Mouse (Mus musculus) adrenal gland, adult 2 months (tissue): ENCODE data around the gene Vwf. TPM values are rescaled to one million over a fixed set of nuclear protein-coding genes. Genes with fewer than 3 reads are reported as not detected.

Experiments used
- polyA plus RNA-seq: library from polyadenylated mRNA; depleted of rRNA; stranded (reverse); fragments of >200 nt; gene quantifications from 2 replicates; pipeline ENCODE4 v1.2.3, GENCODE M21; 2012; rRNA removed
- total RNA-seq, 2 experiments: library from RNA; stranded (reverse); gene quantifications; 2 replicates each; pipeline ENCODE4 v1.2.3; 2021

The Vwf gene
- total and polyA plus RNA-seq, 3 experiments = 4.5 to 12.2 (median 8.5) TPM

Other genes with a start within 250 kb of the Vwf start
- 10 to 100 TPM; 75.1 to 78.7 TPM for gene Ltbr, start 232.9 kb upstream of the Vwf start, total RNA-seq
- gene Ltbr, start 232.9 kb upstream of the Vwf start, polyA plus RNA-seq = 179 and 206 TPM in 2 replicates
- gene Scnn1a, start 226.1 kb upstream of the Vwf start, total RNA-seq = 1 to 10 TPM; 1.2 to 1.7 TPM
- gene Scnn1a, start 226.1 kb upstream of the Vwf start, polyA plus RNA-seq = 1.9 and 2.5 TPM in 2 replicates
- 100 to 1,000 TPM; 208 to 308 TPM for gene Tnfrsf1a, start 197.4 kb upstream of the Vwf start, total RNA-seq
- 284 and 368 TPM in 2 replicates for gene Tnfrsf1a, start 197.4 kb upstream of the Vwf start, polyA plus RNA-seq
- gene Plekhg6, start 166.0 kb upstream of the Vwf start, total RNA-seq = under 1 TPM in 1 of 2 experiments, not detected in 1; 0.21 TPM
- 0.02 and 0.11 TPM in 2 replicates for gene Plekhg6, start 166.0 kb upstream of the Vwf start, polyA plus RNA-seq
- 100 to 1,000 TPM in 1 of 2 experiments, 10 to 100 TPM in 1; 80.1 to 178 TPM for gene Cd9, start 52.0 kb upstream of the Vwf start, total RNA-seq
- gene Cd9, start 52.0 kb upstream of the Vwf start, polyA plus RNA-seq = 57.1 and 58.9 TPM in 2 replicates
- under 1 TPM; 0.09 to 0.10 TPM for gene Ano2, start 143.6 kb downstream of the Vwf start, total RNA-seq
- gene Ano2, start 143.6 kb downstream of the Vwf start, polyA plus RNA-seq = 0.03 TPM in 1 of 2 replicates, not detected in the other